Mouse (Mus musculus): Measurements from ENCODE around the gene Hid1. TPM values are rescaled to one million over a fixed set of nuclear protein-coding genes. Genes with fewer than 3 reads are reported as not detected.
"Not testable (repeated sequence)": the region's sequence is repeated elsewhere in the genome, so short reads cannot be mapped to it uniquely, and the experiment has no call there.

The Hid1 gene
- total and polyA plus RNA-seq, 2 experiments from 2014 or later: 58.1 to 87.5 TPM

- peak; percentile 73 for DNase-seq (ENCODE audit: low spot score)
- WGBS: 21% methylated on average over 11 of the region's 11 CpGs
- peak overlapping the region; percentile 52 for H3K27ac ChIP-seq
- H3K4me1 ChIP-seq (ENCODE audit: insufficient read depth, low read length): peaks cover 12% of the 10 kb centered on the region; the same call in 1 of the 2 replicates
- H3K4me3 ChIP-seq (ENCODE audit: low read length): no peak overlapping the region
- H3K9ac ChIP-seq (replicated peaks; ENCODE audit: low read length): no peak overlapping the region
- ATAC-seq: peak; percentile 65
- H3K4me2 ChIP-seq (ENCODE audit: low read depth, low read length): peak overlapping the region; percentile 23
- no peaks in the 10 kb centered on the region for H3K9me3 ChIP-seq (ENCODE audit: low read length)
- TF ChIP-seq CTCF (IDR thresholded peaks at IDR 0.05; ENCODE audit: low read depth): no peak; the same call in 1 of the 2 replicates
- no peaks in the 10 kb centered on the region for H3K27me3 ChIP-seq (ENCODE audit: insufficient read depth, low read length)
- peaks cover 5% of the 10 kb centered on the region for H3K36me3 ChIP-seq (ENCODE audit: insufficient read depth, low read length)
Observed at GRCm38 (mm10) chr11:115400630-115401391, 33.3 kb upstream of the Hid1 start.

DNA sequence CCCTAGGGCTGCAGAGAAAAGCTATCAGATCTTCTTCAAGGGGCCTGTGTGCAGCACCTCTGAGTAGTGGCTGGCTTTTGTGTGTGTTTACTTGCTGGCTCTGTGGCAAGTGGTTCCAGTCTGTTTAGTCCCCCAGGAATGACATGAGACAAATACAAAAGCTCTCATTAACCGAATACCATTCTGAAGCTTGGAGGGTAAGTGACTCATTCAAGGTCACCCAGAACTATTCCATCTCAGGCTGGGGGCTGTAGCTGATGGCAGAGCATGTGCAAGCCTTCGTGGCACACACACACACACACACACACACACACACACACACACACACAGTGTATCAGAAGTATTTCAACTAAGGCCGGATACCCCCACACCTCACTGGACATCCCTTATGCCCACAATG, 32.6 kb upstream of the Hid1 start:
- no peak for ATAC-seq
- H3K4me2 ChIP-seq (ENCODE audit: low read depth, low read length): no peak overlapping the region
- H3K9me3 ChIP-seq (ENCODE audit: low read length): no peaks in the 10 kb centered on the region
- H3K36me3 ChIP-seq (ENCODE audit: insufficient read depth, low read length): peaks cover 9% of the 10 kb centered on the region
- H3K27ac ChIP-seq: peak overlapping the region; percentile 52
- DNase-seq (ENCODE audit: low spot score): no peak
- no peak overlapping the region for H3K9ac ChIP-seq (replicated peaks; ENCODE audit: low read length)
- H3K27me3 ChIP-seq (ENCODE audit: insufficient read depth, low read length): no peaks in the 10 kb centered on the region
- peaks cover 10% of the 10 kb centered on the region; the same call in 1 of the 2 replicates for H3K4me1 ChIP-seq (ENCODE audit: insufficient read depth, low read length)
- 63% methylated on average over 3 of the region's 3 CpGs for WGBS
- no peak for TF ChIP-seq CTCF (IDR thresholded peaks at IDR 0.05; ENCODE audit: low read depth)
- no peak overlapping the region for H3K4me3 ChIP-seq (ENCODE audit: low read length)

DNA sequence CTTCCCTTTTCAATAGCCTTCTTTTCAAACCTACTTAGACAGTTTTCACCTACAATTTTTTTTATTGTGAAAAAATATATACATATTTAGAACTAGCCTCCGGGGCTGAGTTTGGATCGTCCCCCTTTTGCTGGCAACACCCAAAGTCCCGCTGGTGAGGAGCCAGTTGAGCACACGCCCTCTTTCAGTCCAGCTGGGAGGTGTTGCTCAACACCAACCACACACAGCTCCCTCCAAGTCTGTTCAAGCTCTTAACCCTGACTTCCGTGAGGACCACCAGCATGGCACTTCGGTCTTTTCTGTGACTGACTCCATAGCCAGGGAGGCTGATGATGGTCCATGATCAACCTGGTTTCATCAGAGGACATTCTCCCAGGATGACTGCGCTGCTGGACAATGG, 30.5 kb upstream of the Hid1 start:
- Histone ChIP-seq H3K4me3 (ENCODE audit: low read length) (no peak overlapping the region), H3K4me1 (ENCODE audit: insufficient read depth, low read length) (no peaks in the 10 kb centered on the region), H3K27ac (no peak overlapping the region), H3K9ac (replicated peaks; ENCODE audit: low read length) (no peak overlapping the region), H3K4me2 (ENCODE audit: low read depth, low read length) (no peak overlapping the region), H3K9me3 (ENCODE audit: low read length) (no peaks in the 10 kb centered on the region), H3K36me3 (ENCODE audit: insufficient read depth, low read length) (peaks cover 23% of the 10 kb centered on the region), H3K27me3 (ENCODE audit: insufficient read depth, low read length) (no peaks in the 10 kb centered on the region)
- DNase-seq (ENCODE audit: low spot score): no peak
- 80% methylated on average over 7 of the region's 7 CpGs for WGBS
- ATAC-seq: no peak
- TF ChIP-seq CTCF (IDR thresholded peaks at IDR 0.05; ENCODE audit: low read depth): no peak

DNA sequence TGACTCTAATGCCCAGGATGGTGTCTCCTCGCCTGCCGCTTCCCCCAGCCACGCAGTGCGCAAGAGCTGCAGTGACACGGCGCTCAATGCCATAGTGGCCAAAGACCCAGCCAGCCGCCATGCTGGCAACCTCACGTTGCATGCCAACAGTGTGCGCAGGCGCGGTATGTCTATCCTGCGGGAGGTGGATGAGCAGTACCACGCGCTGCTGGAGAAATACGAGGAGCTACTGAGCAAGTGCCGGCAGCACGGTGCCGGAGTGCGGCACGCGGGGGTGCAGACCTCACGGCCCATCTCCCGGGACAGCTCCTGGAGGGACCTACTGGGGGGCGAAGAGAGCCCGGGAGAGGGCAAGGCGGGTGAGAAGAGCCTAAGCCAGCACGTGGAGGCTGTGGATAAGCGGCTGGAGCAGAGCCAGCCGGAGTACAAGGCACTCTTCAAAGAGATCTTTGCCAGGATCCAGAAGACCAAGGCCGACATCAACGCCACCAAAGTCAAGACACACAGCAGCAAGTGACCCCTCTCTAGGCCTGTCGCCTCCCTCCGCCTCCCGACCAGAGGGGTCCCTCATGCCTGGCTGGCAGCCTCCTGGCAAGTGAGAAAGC, 26.3 kb upstream of the Hid1 start:
- Histone ChIP-seq H3K4me2 (ENCODE audit: low read depth, low read length) (no peak overlapping the region), H3K9me3 (ENCODE audit: low read length) (no peaks in the 10 kb centered on the region), H3K9ac (replicated peaks; ENCODE audit: low read length) (no peak overlapping the region), H3K4me3 (ENCODE audit: low read length) (no peak overlapping the region), H3K27me3 (ENCODE audit: insufficient read depth, low read length) (no peaks in the 10 kb centered on the region), H3K27ac (no peak overlapping the region), H3K36me3 (ENCODE audit: insufficient read depth, low read length) (peaks cover 37% of the 10 kb centered on the region), H3K4me1 (ENCODE audit: insufficient read depth, low read length) (no peaks in the 10 kb centered on the region)
- TF ChIP-seq CTCF (IDR thresholded peaks at IDR 0.05; ENCODE audit: low read depth): no peak
- WGBS: 62% methylated on average over 34 of the region's 34 CpGs
- ATAC-seq (peak; percentile 39; the same call in 1 of the 2 replicates), DNase-seq (ENCODE audit: low spot score) (peak; percentile 50)

DNA sequence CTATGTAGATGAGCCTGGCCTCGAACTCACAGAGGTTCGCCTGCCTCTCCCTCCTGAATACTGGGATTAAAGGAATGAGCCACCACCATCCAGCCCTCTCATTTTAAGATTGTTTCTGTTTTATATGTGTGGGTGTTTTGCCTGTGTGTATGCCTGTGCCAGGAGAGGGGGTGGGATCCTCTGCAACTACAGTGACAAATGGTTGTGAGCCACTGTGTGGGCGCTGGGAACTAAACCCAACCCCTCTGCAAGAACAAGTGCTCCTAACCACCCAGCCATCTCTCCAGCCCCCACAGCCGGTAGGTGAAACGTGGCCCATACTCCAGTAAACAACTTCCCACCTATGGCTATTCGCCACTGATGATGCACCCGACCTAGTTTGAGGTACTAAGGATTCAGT, 23.8 kb upstream of the Hid1 start:
- WGBS: 90% methylated on average over 7 of the region's 7 CpGs
- Histone ChIP-seq H3K4me2 (ENCODE audit: low read depth, low read length) (no peak overlapping the region), H3K27ac (no peak overlapping the region), H3K4me3 (ENCODE audit: low read length) (no peak overlapping the region), H3K9ac (replicated peaks; ENCODE audit: low read length) (no peak overlapping the region), H3K27me3 (ENCODE audit: insufficient read depth, low read length) (no peaks in the 10 kb centered on the region), H3K9me3 (ENCODE audit: low read length) (no peaks in the 10 kb centered on the region), H3K36me3 (ENCODE audit: insufficient read depth, low read length) (peaks cover 37% of the 10 kb centered on the region), H3K4me1 (ENCODE audit: insufficient read depth, low read length) (no peaks in the 10 kb centered on the region)
- TF ChIP-seq CTCF (IDR thresholded peaks at IDR 0.05; ENCODE audit: low read depth): no peak
- DNase-seq (ENCODE audit: low spot score) (no peak), ATAC-seq (no peak)

GRCm38 (mm10) chr11:115386859-115387258, 19.3 kb upstream of the Hid1 start:
- H3K4me2 ChIP-seq (ENCODE audit: low read depth, low read length); DNase-seq (ENCODE audit: low spot score); H3K9ac ChIP-seq (replicated peaks; ENCODE audit: low read length); H3K36me3 ChIP-seq (ENCODE audit: insufficient read depth, low read length); H3K9me3 ChIP-seq (ENCODE audit: low read length); H3K27me3 ChIP-seq (ENCODE audit: insufficient read depth, low read length); H3K27ac ChIP-seq; ATAC-seq; H3K4me3 ChIP-seq (ENCODE audit: low read length): not testable (repeated sequence)
- peaks cover 19% of the 10 kb centered on the region for H3K4me1 ChIP-seq (ENCODE audit: insufficient read depth, low read length)
- 94% methylated on average over 3 of the region's 3 CpGs for WGBS

GRCm38 (mm10) chr11:115384587-115384986, 17.0 kb upstream of the Hid1 start:
- Histone ChIP-seq H3K27ac (peak overlapping the region; percentile 94; the same call in 1 of the 2 replicates), H3K4me2 (ENCODE audit: low read depth, low read length) (peak overlapping the region; percentile 81), H3K9ac (replicated peaks; ENCODE audit: low read length) (peak overlapping the region; percentile 95; the same call in 1 of the 2 replicates), H3K4me3 (ENCODE audit: low read length) (no peak overlapping the region), H3K36me3 (ENCODE audit: insufficient read depth, low read length) (no peaks in the 10 kb centered on the region), H3K4me1 (ENCODE audit: insufficient read depth, low read length) (peaks cover 19% of the 10 kb centered on the region), H3K9me3 (ENCODE audit: low read length) (no peaks in the 10 kb centered on the region), H3K27me3 (ENCODE audit: insufficient read depth, low read length) (no peaks in the 10 kb centered on the region)
- WGBS: 75% methylated on average over 5 of the region's 5 CpGs
- DNase-seq (ENCODE audit: low spot score) (no peak), ATAC-seq (no peak)
- TF ChIP-seq CTCF (IDR thresholded peaks at IDR 0.05; ENCODE audit: low read depth): no peak
